Mouse (Mus musculus): ENCODE results near the gene Ina.

Gene Ina

GRCm38 (mm10) chr19:47057684-47058083 is 43.2 kb downstream of the Ina start:
- no peak for DNase-seq (ENCODE audit: low spot score)

GRCm38 (mm10) chr19:47065860-47066259 is 51.4 kb downstream of the Ina start:
- DNase-seq (ENCODE audit: low spot score): no peak

GRCm38 (mm10) chr19:47067096-47067882 is 52.8 kb downstream of the Ina start, which contains the start of gene Taf5:
Taf5 (plus strand) TSS chr19:47067746.
- DNase-seq (ENCODE audit: low spot score): peak; percentile 97

- peak; percentile 85 for DNase-seq (ENCODE audit: low spot score)
Observed at GRCm38 (mm10) chr19:47067924-47068611, 53.6 kb downstream of the Ina start.

All from ovary, postnatal 36 days (tissue).